Mouse (Mus musculus) forebrain, embryonic 11.5 days (tissue): ENCODE measurements around the gene Stxbp1. TPM values are rescaled to one million over a fixed set of nuclear protein-coding genes. Genes with fewer than 3 reads are reported as not detected.
A peak's percentile ranks its signal among the peaks of the same experiment; 100 is the strongest.

ENCODE experiments used
- ATAC-seq: fragments of 200-750 bp; cut with Nextera tagmentation; replicated peaks from 2 replicates; pipeline ENCODE4 v1.8.0; 2017; ENCODE audit warnings: moderate TSS enrichment; ENCODE audit not compliant: low FRiP score
- DNase-seq: peaks from one replicate; pipeline ENCODE4 v3.0.0-alpha.2; 2017; ENCODE audit warnings: low spot score
- H3K27ac ChIP-seq: fragments of 300-500 bp; sonication (generic); 2 replicates; pipeline ENCODE4 v1.5.1; 2014; ENCODE audit warnings: low read depth, low read length
- H3K27me3 ChIP-seq: fragments of 300-500 bp; sonication (generic); 2 replicates; pipeline ENCODE4 v1.6.1; 2014; ENCODE audit warnings: mild to moderate bottlenecking, low read length, mixed read lengths; ENCODE audit not compliant: control insufficient read depth, insufficient read depth
- H3K36me3 ChIP-seq: fragments of 300-500 bp; sonication (generic); 2 replicates; pipeline ENCODE4 v1.6.1; 2014; ENCODE audit warnings: mild to moderate bottlenecking, low read length, moderate library complexity, mixed read lengths; ENCODE audit not compliant: control insufficient read depth, insufficient read depth
- H3K4me1 ChIP-seq: fragments of 300-500 bp; sonication (generic); replicated peaks from 2 replicates; pipeline ENCODE4 v1.6.1; 2014; ENCODE audit warnings: low read length, mixed read lengths; ENCODE audit not compliant: control insufficient read depth, insufficient read depth
- H3K4me2 ChIP-seq: fragments of 300-500 bp; sonication (generic); 2 replicates; pipeline ENCODE4 v1.6.1; 2014; ENCODE audit warnings: low read depth, mild to moderate bottlenecking, low read length, moderate library complexity, mixed read lengths; ENCODE audit not compliant: severe bottlenecking
- H3K4me3 ChIP-seq: fragments of 300-500 bp; sonication (generic); 2 replicates; pipeline ENCODE4 v1.5.1; 2014; ENCODE audit warnings: low read depth, low read length
- H3K9ac ChIP-seq: fragments of 300-500 bp; sonication (generic); 2 replicates; pipeline ENCODE4 v1.6.1; 2014; ENCODE audit warnings: low read length
- H3K9me3 ChIP-seq: fragments of 300-500 bp; sonication (generic); 2 replicates; pipeline ENCODE4 v1.6.1; 2016; ENCODE audit warnings: low read length, mixed read lengths; ENCODE audit not compliant: control insufficient read depth
- WGBS: fragments of 180-500 bp; shearing (Covaris S2); extraction: QIAGEN DNeasy Blood & Tissue Kit; methylation state at CpG from one replicate; pipeline ENCODE4 v1.1.7; 2014; 5-methylcytosine and 5-hydroxymethylcytosine counted together
- polyA plus RNA-seq: library from polyadenylated mRNA; unstranded; fragments of >200 nt; fragmentation: Nextera tagmentation; extraction: Ambion mirVana; gene quantifications from 2 replicates; pipeline ENCODE4 v1.2.1, GENCODE M21; 2014

Gene Stxbp1
- 44.0 and 44.6 TPM in 2 replicates for polyA plus RNA-seq

- peak; percentile 96 for DNase-seq
- peak within 1 kb of the TSS; percentile 98 for H3K4me2 ChIP-seq
- H3K4me3 ChIP-seq, result peak within 1 kb of the TSS; percentile 73
- ATAC-seq, result peak; percentile 94
- no peak within 1 kb of the TSS for H3K27ac ChIP-seq
- H3K4me1 ChIP-seq, result no peaks in the 10 kb centered on the region; the same call in 1 of the 2 replicates
- H3K36me3 ChIP-seq, result no peaks in the 10 kb centered on the region
- H3K9ac ChIP-seq, result peak within 1 kb of the TSS; percentile 73
- no peaks in the 10 kb centered on the region for H3K9me3 ChIP-seq
- WGBS, result under 1% methylated on average over 56 of the region's 78 CpGs
- peaks cover 2% of the 10 kb centered on the region; the same call in 1 of the 2 replicates for H3K27me3 ChIP-seq
Observed at GRCm38 (mm10) chr2:32846805-32847467, at the start of gene Stxbp1. Stxbp1 (minus strand) TSS chr2:32847245.

GRCm38 (mm10) chr2:32896507-32897147, 49.6 kb upstream of the Stxbp1 start:
- Histone ChIP-seq H3K4me3 (no peak overlapping the region), H3K4me2 (no peak overlapping the region), H3K27ac (no peak overlapping the region), H3K9ac (no peak overlapping the region), H3K27me3 (no peaks in the 10 kb centered on the region), H3K4me1 (peaks cover 13% of the 10 kb centered on the region; the same call in 1 of the 2 replicates), H3K9me3 (no peaks in the 10 kb centered on the region), H3K36me3 (no peaks in the 10 kb centered on the region)
- 54% methylated on average over 10 of the region's 10 CpGs for WGBS
- DNase-seq, result no peak
- no peak for ATAC-seq

GRCm38 (mm10) chr2:32895606-32896106, 48.6 kb upstream of the Stxbp1 start:
- H3K36me3 ChIP-seq, result no peaks in the 10 kb centered on the region
- no peak for DNase-seq
- no peak overlapping the region for H3K27ac ChIP-seq
- H3K4me1 ChIP-seq, result peaks cover 13% of the 10 kb centered on the region; the same call in 1 of the 2 replicates
- ATAC-seq, result no peak
- H3K4me2 ChIP-seq, result no peak overlapping the region
- H3K4me3 ChIP-seq, result no peak overlapping the region
- H3K9ac ChIP-seq, result no peak overlapping the region
- H3K9me3 ChIP-seq, result no peaks in the 10 kb centered on the region
- 43% methylated on average over 7 of the region's 8 CpGs for WGBS
- no peaks in the 10 kb centered on the region for H3K27me3 ChIP-seq

- 83% methylated on average over 2 of the region's 2 CpGs for WGBS
- Histone ChIP-seq H3K27ac (no peak overlapping the region), H3K27me3 (no peaks in the 10 kb centered on the region), H3K4me2 (no peak overlapping the region), H3K9me3 (no peaks in the 10 kb centered on the region), H3K36me3 (no peaks in the 10 kb centered on the region), H3K9ac (no peak overlapping the region), H3K4me3 (no peak overlapping the region), H3K4me1 (peaks cover 13% of the 10 kb centered on the region; the same call in 1 of the 2 replicates)
- DNase-seq (no peak), ATAC-seq (no peak)
Observed at GRCm38 (mm10) chr2:32894097-32894496, 47.1 kb upstream of the Stxbp1 start.

GRCm38 (mm10) chr2:32892490-32892889, 45.4 kb upstream of the Stxbp1 start:
- Histone ChIP-seq H3K4me2 (no peak overlapping the region), H3K27me3 (no peaks in the 10 kb centered on the region), H3K4me1 (peaks cover 16% of the 10 kb centered on the region; the same call in 1 of the 2 replicates), H3K27ac (no peak overlapping the region), H3K9me3 (no peaks in the 10 kb centered on the region), H3K36me3 (no peaks in the 10 kb centered on the region), H3K9ac (no peak overlapping the region), H3K4me3 (no peak overlapping the region)
- ATAC-seq (no peak), DNase-seq (no peak)
- WGBS, result 88% methylated on average over 14 of the region's 14 CpGs

- H3K27me3 ChIP-seq, result no peaks in the 10 kb centered on the region
- no peaks in the 10 kb centered on the region for H3K36me3 ChIP-seq
- H3K4me1 ChIP-seq, result peaks cover 8% of the 10 kb centered on the region; the same call in 1 of the 2 replicates
- no peak overlapping the region for H3K4me3 ChIP-seq
- ATAC-seq (no peak), DNase-seq (no peak)
- H3K4me2 ChIP-seq, result no peak overlapping the region
- no peaks in the 10 kb centered on the region for H3K9me3 ChIP-seq
- WGBS, result 74% methylated on average over 9 of the region's 9 CpGs
- no peak overlapping the region for H3K27ac ChIP-seq
- H3K9ac ChIP-seq, result no peak overlapping the region
Observed at GRCm38 (mm10) chr2:32891278-32891677, 44.2 kb upstream of the Stxbp1 start.

- H3K4me2 ChIP-seq, result no peak overlapping the region
- no peaks in the 10 kb centered on the region for H3K27me3 ChIP-seq
- H3K27ac ChIP-seq, result no peak overlapping the region
- no peak overlapping the region for H3K9ac ChIP-seq
- ATAC-seq (no peak), DNase-seq (no peak)
- H3K4me3 ChIP-seq, result no peak overlapping the region
- peaks cover 3% of the 10 kb centered on the region; the same call in 1 of the 2 replicates for H3K4me1 ChIP-seq
- no peaks in the 10 kb centered on the region for H3K9me3 ChIP-seq
- H3K36me3 ChIP-seq, result no peaks in the 10 kb centered on the region
- WGBS, result 85% methylated on average over 3 of the region's 3 CpGs
Observed at GRCm38 (mm10) chr2:32890280-32890679, 43.2 kb upstream of the Stxbp1 start.

- Histone ChIP-seq H3K36me3 (no peaks in the 10 kb centered on the region), H3K27ac (0 out of 2 replicates have a peak overlapping the region, but pooled peaks have one; percentile 18), H3K4me2 (no peak overlapping the region), H3K9me3 (no peaks in the 10 kb centered on the region), H3K4me3 (no peak overlapping the region), H3K27me3 (no peaks in the 10 kb centered on the region), H3K4me1 (peaks cover 3% of the 10 kb centered on the region; the same call in 1 of the 2 replicates), H3K9ac (0 out of 2 replicates have a peak overlapping the region, but pooled peaks have one; percentile 3)
- WGBS, result 43% methylated on average over 3 of the region's 3 CpGs
- ATAC-seq (no peak), DNase-seq (no peak)
Observed at GRCm38 (mm10) chr2:32888551-32888950, 41.5 kb upstream of the Stxbp1 start.
